Mouse (Mus musculus): ENCODE measurements at regions not wholly inside any gene's neighbourhood (a gene's known extent, or its start where the extent isn't known, plus 50 kb on each side); places are given as distances from the start of the nearest gene placed in this dataset.
"Not testable (repeated sequence)": the region's sequence is repeated elsewhere in the genome, so short reads cannot be mapped to it uniquely, and the experiment has no call there.

- DNase-seq (ENCODE audit: low spot score in 2 of 2): no peak
These were observed 361.6 kb upstream of the Edil3 start for GRCm38 (mm10) chr13:88459474-88460173.

- no peak for DNase-seq (ENCODE audit: low spot score in 2 of 2)
These were observed 331.2 kb upstream of the Edil3 start for GRCm38 (mm10) chr13:88490104-88490503.

GRCm38 (mm10) chr13:88510850-88511554 lies 310.3 kb upstream of the Edil3 start:
- no peak for DNase-seq (ENCODE audit: low spot score in 2 of 2)

- no peak for DNase-seq (ENCODE audit: low spot score in 2 of 2)
These were observed 286.5 kb upstream of the Edil3 start for GRCm38 (mm10) chr13:88534796-88535195.

GRCm38 (mm10) chr13:88554504-88554903 lies 266.8 kb upstream of the Edil3 start:
- peak; percentile 6 to 66 for DNase-seq (ENCODE audit: low spot score in 2 of 2)

GRCm38 (mm10) chr13:88564978-88565377 lies 256.3 kb upstream of the Edil3 start:
- DNase-seq (ENCODE audit: low spot score in 2 of 2): no peak

- no peak for DNase-seq (ENCODE audit: low spot score in 2 of 2)
These were observed 219.0 kb upstream of the Edil3 start for GRCm38 (mm10) chr13:88602244-88602643.

- DNase-seq (ENCODE audit: low spot score in 2 of 2): peak; percentile 6 to 52
These were observed 210.7 kb upstream of the Edil3 start for GRCm38 (mm10) chr13:88610610-88611009.

GRCm38 (mm10) chr13:88613231-88613630 lies 208.0 kb upstream of the Edil3 start:
- DNase-seq (ENCODE audit: low spot score in 2 of 2): no peak

GRCm38 (mm10) chr13:88650135-88650534 lies 171.1 kb upstream of the Edil3 start:
- DNase-seq (ENCODE audit: low spot score in 2 of 2): no peak

- no peak for DNase-seq (ENCODE audit: low spot score in 2 of 2)
These were observed 170.2 kb upstream of the Edil3 start for GRCm38 (mm10) chr13:88651036-88651435.

- no peak for DNase-seq (ENCODE audit: low spot score in 2 of 2)
These were observed 166.2 kb upstream of the Edil3 start for GRCm38 (mm10) chr13:88655030-88655429.

GRCm38 (mm10) chr13:88675835-88676234 lies 145.4 kb upstream of the Edil3 start:
- DNase-seq (ENCODE audit: low spot score in 2 of 2): no peak

- DNase-seq (ENCODE audit: low spot score in 2 of 2): no peak
These were observed 116.7 kb upstream of the Edil3 start for GRCm38 (mm10) chr13:88704526-88704925.

GRCm38 (mm10) chr13:88729626-88730025 lies 91.6 kb upstream of the Edil3 start:
- DNase-seq (ENCODE audit: low spot score in 2 of 2): not testable (repeated sequence)

- DNase-seq (ENCODE audit: low spot score in 2 of 2): no peak
These were observed 71.4 kb upstream of the Edil3 start for GRCm38 (mm10) chr13:88749916-88750315.

Data from frontal cortex, postnatal 36 days (tissue).